Mouse (Mus musculus) C2C12 (cell line): ENCODE data around the gene Tyms.

Experiments used
- CEBPB ChIP-seq: IDR thresholded peaks from one replicate; pipeline ENCODE4 v1.6.1; 2011; ENCODE audit warnings: low read depth, mild to moderate bottlenecking, control low read depth, moderate library complexity
- CTCF ChIP-seq: IDR thresholded peaks from one replicate; pipeline ENCODE4 v1.5.1; 2011; ENCODE audit not compliant: control insufficient read depth, insufficient read depth, insufficient read length
- FOSL1 ChIP-seq: IDR thresholded peaks from one replicate; pipeline ENCODE4 v1.8.0; 2011; ENCODE audit warnings: mild to moderate bottlenecking, low read length; ENCODE audit not compliant: poor library complexity, insufficient read depth, severe bottlenecking
- MYOG ChIP-seq: IDR thresholded peaks from one replicate; pipeline ENCODE4 v1.6.1; 2011; ENCODE audit not compliant: control insufficient read depth, insufficient read length; ENCODE audit errors: extremely low read depth

- TF ChIP-seq CEBPB (peak; percentile 74), MYOG (no peak), FOSL1 (no peak), CTCF (peak; percentile 4)
Measured at GRCm38 (mm10) chr5:30012726-30013503, 60.5 kb downstream of the Tyms start, which contains the start of gene Il6.
